Mouse (Mus musculus) forebrain, embryonic 15.5 days (tissue): ENCODE measurements at regions not wholly inside any gene's neighbourhood (a gene's known extent, or its start where the extent isn't known, plus 50 kb on each side); places are given as distances from the start of the nearest gene placed in this dataset.

Experiments used
- ATAC-seq: fragments of 200-750 bp; cut with Nextera tagmentation; replicated peaks from 2 replicates; pipeline ENCODE4 v1.8.0; 2017; ENCODE audit warnings: mild to moderate bottlenecking, moderate TSS enrichment, moderate library complexity
- H3K27ac ChIP-seq: fragments of 300-500 bp; sonication (generic); replicated peaks from 2 replicates; pipeline ENCODE4 v1.5.1; 2015; ENCODE audit warnings: mild to moderate bottlenecking, inconsistent platforms
- H3K27me3 ChIP-seq: fragments of 300-500 bp; sonication (generic); 2 replicates; pipeline ENCODE4 v1.6.1; 2015; ENCODE audit warnings: inconsistent platforms
- H3K36me3 ChIP-seq: fragments of 300-500 bp; sonication (generic); 2 replicates; pipeline ENCODE4 v1.6.1; 2015; ENCODE audit warnings: mild to moderate bottlenecking, inconsistent platforms
- H3K4me1 ChIP-seq: fragments of 300-500 bp; sonication (generic); 2 replicates; pipeline ENCODE4 v1.6.1; 2015; ENCODE audit warnings: inconsistent platforms
- H3K4me2 ChIP-seq: fragments of 300-500 bp; sonication (generic); replicated peaks from 2 replicates; pipeline ENCODE4 v1.6.1; 2015; ENCODE audit warnings: mild to moderate bottlenecking, inconsistent platforms
- H3K4me3 ChIP-seq: fragments of 300-500 bp; sonication (generic); 2 replicates; pipeline ENCODE4 v1.5.1; 2015; ENCODE audit warnings: mild to moderate bottlenecking, inconsistent platforms
- H3K9ac ChIP-seq: fragments of 300-500 bp; sonication (generic); replicated peaks from 2 replicates; pipeline ENCODE4 v1.6.1; 2015; ENCODE audit warnings: mild to moderate bottlenecking, inconsistent platforms
- H3K9me3 ChIP-seq: fragments of 300-500 bp; sonication (generic); 2 replicates; pipeline ENCODE4 v1.6.1; 2016; ENCODE audit warnings: inconsistent platforms
- WGBS: fragments of 180-500 bp; shearing (Covaris S2); methylation state at CpG from one replicate; pipeline ENCODE4 v1.1.7; 2015; ENCODE audit warnings: mixed read lengths; 5-methylcytosine and 5-hydroxymethylcytosine counted together

GRCm38 (mm10) chrX:68954687-68955086 is 61.8 kb upstream of the Gm6812 start:
- Histone ChIP-seq H3K4me1 (no peaks in the 10 kb centered on the region), H3K9me3 (no peaks in the 10 kb centered on the region)
- WGBS: 38% methylated on average over 1 of the region's 1 CpGs

GRCm38 (mm10) chrX:68953298-68953697 is 60.4 kb upstream of the Gm6812 start:
- peak; percentile 53; the same call in 1 of the 2 replicates for ATAC-seq

More at GRCm38 (mm10) chrX:68954687-68955086, 61.8 kb upstream of the Gm6812 start:
- H3K36me3 ChIP-seq: no peaks in the 10 kb centered on the region
- H3K27me3 ChIP-seq: no peaks in the 10 kb centered on the region
- no peak overlapping the region for H3K4me3 ChIP-seq
- no peak overlapping the region for H3K9ac ChIP-seq
- no peak overlapping the region for H3K4me2 ChIP-seq
- ATAC-seq: no peak
- H3K27ac ChIP-seq: no peak overlapping the region

GRCm38 (mm10) chrX:68950730-68951129 is 57.9 kb upstream of the Gm6812 start:
- no peaks in the 10 kb centered on the region for H3K27me3 ChIP-seq
- no peak overlapping the region for H3K4me2 ChIP-seq
- H3K27ac ChIP-seq: no peak overlapping the region
- H3K9me3 ChIP-seq: no peaks in the 10 kb centered on the region
- 6% methylated on average over 1 of the region's 1 CpGs for WGBS
- H3K9ac ChIP-seq: no peak overlapping the region
- ATAC-seq: peak; percentile 77
- no peaks in the 10 kb centered on the region for H3K4me1 ChIP-seq
- H3K4me3 ChIP-seq: no peak overlapping the region
- H3K36me3 ChIP-seq: no peaks in the 10 kb centered on the region

More at GRCm38 (mm10) chrX:68953298-68953697, 60.4 kb upstream of the Gm6812 start:
- Histone ChIP-seq H3K9ac (no peak overlapping the region), H3K9me3 (no peaks in the 10 kb centered on the region), H3K4me2 (no peak overlapping the region), H3K4me1 (no peaks in the 10 kb centered on the region), H3K27ac (no peak overlapping the region), H3K4me3 (no peak overlapping the region), H3K27me3 (no peaks in the 10 kb centered on the region), H3K36me3 (no peaks in the 10 kb centered on the region)
- WGBS: 41% methylated on average over 2 of the region's 2 CpGs

- Histone ChIP-seq H3K4me1 (no peaks in the 10 kb centered on the region), H3K4me3 (no peak overlapping the region), H3K27me3 (no peaks in the 10 kb centered on the region), H3K9ac (no peak overlapping the region), H3K4me2 (no peak overlapping the region), H3K27ac (no peak overlapping the region), H3K9me3 (no peaks in the 10 kb centered on the region), H3K36me3 (no peaks in the 10 kb centered on the region)
- no peak for ATAC-seq
These were observed 52.9 kb upstream of the Gm6812 start for GRCm38 (mm10) chrX:68945741-68946140.
